Mouse (Mus musculus) forebrain, embryonic 16.5 days (tissue): ENCODE measurements around the gene Tmem59l. TPM values are rescaled to one million over a fixed set of nuclear protein-coding genes. Genes with fewer than 3 reads are reported as not detected.

Source experiments
- ATAC-seq: fragments of 200-750 bp; cut with Nextera tagmentation; 2 replicates; pipeline ENCODE4 v1.8.0; 2017; ENCODE audit warnings: mild to moderate bottlenecking, moderate library complexity
- H3K27ac ChIP-seq: fragments of 300-500 bp; sonication (generic); 2 replicates; pipeline ENCODE4 v1.5.1; 2014; ENCODE audit warnings: low read length, control low read depth
- H3K27me3 ChIP-seq: fragments of 300-500 bp; sonication (generic); replicated peaks from 2 replicates; pipeline ENCODE4 v1.6.1; 2014; ENCODE audit warnings: low read length; ENCODE audit not compliant: control insufficient read depth, insufficient read depth
- H3K36me3 ChIP-seq: fragments of 300-500 bp; sonication (generic); 2 replicates; pipeline ENCODE4 v1.6.1; 2014; ENCODE audit not compliant: control insufficient read depth, insufficient read depth
- H3K4me1 ChIP-seq: fragments of 300-500 bp; sonication (generic); replicated peaks from 2 replicates; pipeline ENCODE4 v1.6.1; 2014; ENCODE audit warnings: low read length; ENCODE audit not compliant: control insufficient read depth, insufficient read depth
- H3K4me2 ChIP-seq: fragments of 300-500 bp; sonication (generic); 2 replicates; pipeline ENCODE4 v1.6.1; 2014; ENCODE audit warnings: mild to moderate bottlenecking, low read length, control low read depth
- H3K4me3 ChIP-seq: fragments of 300-500 bp; sonication (generic); replicated peaks from 2 replicates; pipeline ENCODE4 v1.5.1; 2014; ENCODE audit warnings: mild to moderate bottlenecking, low read length, control low read depth
- H3K9ac ChIP-seq: fragments of 300-500 bp; sonication (generic); replicated peaks from 2 replicates; pipeline ENCODE4 v1.6.1; 2014; ENCODE audit warnings: low read depth, low read length, control low read depth
- H3K9me3 ChIP-seq: fragments of 300-500 bp; sonication (generic); 2 replicates; pipeline ENCODE4 v1.6.1; 2016; ENCODE audit warnings: low read length; ENCODE audit not compliant: control insufficient read depth
- WGBS: fragments of 180-500 bp; shearing (Covaris S2); extraction: QIAGEN DNeasy Blood & Tissue Kit; methylation state at CpG from one replicate; pipeline ENCODE4 v1.1.7; 2014; 5-methylcytosine and 5-hydroxymethylcytosine counted together
- polyA plus RNA-seq: library from polyadenylated mRNA; unstranded; fragments of >200 nt; fragmentation: Nextera tagmentation; extraction: Ambion mirVana; gene quantifications from 2 replicates; pipeline ENCODE4 v1.2.1, GENCODE M21; 2015

The Tmem59l gene
- polyA plus RNA-seq, 1 experiment from 2014 or later: 90.8 TPM

- Histone ChIP-seq H3K4me2 (peak within 1 kb of the TSS; percentile 100), H3K27ac (peak within 1 kb of the TSS; percentile 98), H3K9me3 (no peaks in the 10 kb centered on the region), H3K4me1 (peaks cover 25% of the 10 kb centered on the region), H3K9ac (peak within 1 kb of the TSS; percentile 96), H3K27me3 (no peaks in the 10 kb centered on the region), H3K36me3 (peaks cover 11% of the 10 kb centered on the region), H3K4me3 (peak within 1 kb of the TSS; percentile 87)
- 1% methylated on average over 66 of the region's 74 CpGs for WGBS
- ATAC-seq: peak; percentile 87
Observed at GRCm38 (mm10) chr8:70510228-70510915, 23.2 kb upstream of the Tmem59l start, which contains the start of gene Uba52. Uba52 (minus strand) TSS chr8:70510801.

GRCm38 (mm10) chr8:70509281-70509952, 22.3 kb upstream of the Tmem59l start:
- ATAC-seq: no peak
- H3K27ac ChIP-seq: no peak overlapping the region
- peaks cover 35% of the 10 kb centered on the region for H3K4me1 ChIP-seq
- H3K27me3 ChIP-seq: no peaks in the 10 kb centered on the region
- no peaks in the 10 kb centered on the region for H3K9me3 ChIP-seq
- peaks cover 11% of the 10 kb centered on the region for H3K36me3 ChIP-seq
- H3K9ac ChIP-seq: peak overlapping the region; percentile 96
- peak overlapping the region; percentile 100 for H3K4me2 ChIP-seq
- H3K4me3 ChIP-seq: peak overlapping the region; percentile 87
- WGBS: 14% methylated on average over 25 of the region's 25 CpGs

- Histone ChIP-seq H3K9me3 (no peaks in the 10 kb centered on the region), H3K27ac (no peak overlapping the region), H3K27me3 (peaks cover 17% of the 10 kb centered on the region), H3K9ac (no peak overlapping the region), H3K4me1 (peaks cover 44% of the 10 kb centered on the region), H3K4me3 (no peak overlapping the region), H3K36me3 (peaks cover 9% of the 10 kb centered on the region), H3K4me2 (no peak overlapping the region)
- ATAC-seq: no peak
- 64% methylated on average over 5 of the region's 5 CpGs for whole genome bisulfite sequencing
Observed at GRCm38 (mm10) chr8:70507027-70507393, 19.9 kb upstream of the Tmem59l start.

GRCm38 (mm10) chr8:70506328-70507026, 19.3 kb upstream of the Tmem59l start, which contains the start of gene Rex1bd:
Rex1bd (minus strand) TSS chr8:70506752.
- Histone ChIP-seq H3K4me1 (peaks cover 45% of the 10 kb centered on the region), H3K27me3 (peaks cover 22% of the 10 kb centered on the region), H3K27ac (peak within 1 kb of the TSS; percentile 94), H3K4me3 (peak within 1 kb of the TSS; percentile 78), H3K4me2 (peak within 1 kb of the TSS; percentile 95), H3K36me3 (peaks cover 9% of the 10 kb centered on the region), H3K9me3 (no peaks in the 10 kb centered on the region), H3K9ac (peak within 1 kb of the TSS; percentile 95)
- 2% methylated on average over 36 of the region's 40 CpGs for WGBS
- peak; percentile 84 for ATAC-seq

GRCm38 (mm10) chr8:70505698-70506327, 18.7 kb upstream of the Tmem59l start:
- Histone ChIP-seq H3K27ac (peak overlapping the region; percentile 94), H3K27me3 (peaks cover 28% of the 10 kb centered on the region), H3K9ac (peak overlapping the region; percentile 95), H3K4me1 (peaks cover 45% of the 10 kb centered on the region), H3K9me3 (no peaks in the 10 kb centered on the region), H3K36me3 (peaks cover 9% of the 10 kb centered on the region), H3K4me2 (peak overlapping the region; percentile 95), H3K4me3 (peak overlapping the region; percentile 78)
- ATAC-seq: no peak; the same call in 1 of the 2 replicates
- 32% methylated on average over 32 of the region's 32 CpGs for WGBS

- ATAC-seq: no peak
Observed at GRCm38 (mm10) chr8:70504851-70505250, 17.7 kb upstream of the Tmem59l start.

GRCm38 (mm10) chr8:70504291-70504716, 17.1 kb upstream of the Tmem59l start:
- Histone ChIP-seq H3K4me2 (no peak overlapping the region), H3K27me3 (peaks cover 41% of the 10 kb centered on the region), H3K9ac (no peak overlapping the region; the same call in 1 of the 2 replicates), H3K4me3 (no peak overlapping the region), H3K36me3 (peaks cover 9% of the 10 kb centered on the region), H3K27ac (no peak overlapping the region), H3K4me1 (peaks cover 41% of the 10 kb centered on the region), H3K9me3 (peaks cover 2% of the 10 kb centered on the region; the same call in 1 of the 2 replicates)
- WGBS: 59% methylated on average over 16 of the region's 16 CpGs
- no peak for ATAC-seq

More at GRCm38 (mm10) chr8:70504851-70505250, 17.7 kb upstream of the Tmem59l start:
- peaks cover 2% of the 10 kb centered on the region; the same call in 1 of the 2 replicates for H3K9me3 ChIP-seq
- peaks cover 37% of the 10 kb centered on the region for H3K27me3 ChIP-seq
- H3K4me3 ChIP-seq: no peak overlapping the region
- WGBS: 81% methylated on average over 3 of the region's 3 CpGs
- H3K4me2 ChIP-seq: no peak overlapping the region
- H3K4me1 ChIP-seq: peaks cover 46% of the 10 kb centered on the region
- H3K9ac ChIP-seq: no peak overlapping the region; the same call in 1 of the 2 replicates
- no peak overlapping the region for H3K27ac ChIP-seq
- H3K36me3 ChIP-seq: peaks cover 9% of the 10 kb centered on the region

GRCm38 (mm10) chr8:70503062-70503750, 16.0 kb upstream of the Tmem59l start:
- 12% methylated on average over 46 of the region's 46 CpGs for WGBS
- no peak overlapping the region for H3K4me3 ChIP-seq
- H3K4me2 ChIP-seq: no peak overlapping the region
- peaks cover 9% of the 10 kb centered on the region for H3K36me3 ChIP-seq
- H3K4me1 ChIP-seq: peaks cover 31% of the 10 kb centered on the region
- peaks cover 2% of the 10 kb centered on the region; the same call in 1 of the 2 replicates for H3K9me3 ChIP-seq
- H3K27ac ChIP-seq: no peak overlapping the region
- no peak overlapping the region; the same call in 1 of the 2 replicates for H3K9ac ChIP-seq
- peaks cover 51% of the 10 kb centered on the region for H3K27me3 ChIP-seq
- ATAC-seq: no peak
